Mouse (Mus musculus): ENCODE results near the gene Papolb. TPM values are rescaled to one million over a fixed set of nuclear protein-coding genes. Genes with fewer than 3 reads are reported as not detected.

The Papolb gene
- total RNA-seq, 2 experiments from 2014 or later: 0.77 to 0.96 TPM

GRCm38 (mm10) chr5:142549961-142550705, 20.3 kb upstream of the Papolb start:
- intact Hi-C loops (cut with DNase I): loop anchor here (2.0 to 10.0 kb wide), 2 partner anchors 71 to 295 kb away; no protein-coding TSS in a partner anchor
- DNase-seq (ENCODE audit: extremely low spot score in 1 of 2, low spot score in 2 of 2): peak in 1 of 2 experiments; percentile 57
- peak overlapping the region; percentile 81 for H3K4me3 ChIP-seq
- peak overlapping the region; percentile 86 for H3K27ac ChIP-seq
- TF ChIP-seq CTCF (IDR thresholded peaks at IDR 0.05): no peak

GRCm38 (mm10) chr5:142549441-142549840, 19.6 kb upstream of the Papolb start:
- no peak for TF ChIP-seq CTCF (IDR thresholded peaks at IDR 0.05)
- no peak overlapping the region for H3K27ac ChIP-seq
- intact Hi-C loops (cut with DNase I): no loop called here
- no peak for DNase-seq (ENCODE audit: extremely low spot score in 1 of 2, low spot score in 2 of 2)
- H3K4me3 ChIP-seq: peak overlapping the region; percentile 81; the same call in 1 of the 2 replicates

GRCm38 (mm10) chr5:142547066-142547465, 17.2 kb upstream of the Papolb start:
- no peak for DNase-seq (ENCODE audit: extremely low spot score in 1 of 2, low spot score in 2 of 2)
- Histone ChIP-seq H3K4me3 (no peak overlapping the region), H3K27ac (no peak overlapping the region)
- TF ChIP-seq CTCF (IDR thresholded peaks at IDR 0.05): no peak
- intact Hi-C loops (cut with DNase I): no loop called here

- H3K4me3 ChIP-seq: no peak overlapping the region
- DNase-seq (ENCODE audit: extremely low spot score in 1 of 2, low spot score in 2 of 2): no peak
- no peak overlapping the region for H3K27ac ChIP-seq
- intact Hi-C loops (cut with DNase I): no loop called here
- TF ChIP-seq CTCF (IDR thresholded peaks at IDR 0.05): no peak
Observed at GRCm38 (mm10) chr5:142546344-142546743, 16.5 kb upstream of the Papolb start.

GRCm38 (mm10) chr5:142545014-142545795, 15.3 kb upstream of the Papolb start:
- no peak for TF ChIP-seq CTCF (IDR thresholded peaks at IDR 0.05)
- intact Hi-C loops (cut with DNase I): no loop called here
- DNase-seq (ENCODE audit: extremely low spot score in 1 of 2, low spot score in 2 of 2): no peak
- Histone ChIP-seq H3K4me3 (no peak overlapping the region), H3K27ac (no peak overlapping the region)

GRCm38 (mm10) chr5:142537286-142537685, 7.4 kb upstream of the Papolb start:
- DNase-seq (ENCODE audit: extremely low spot score in 1 of 2, low spot score in 2 of 2): no peak
- no peak overlapping the region for H3K27ac ChIP-seq
- TF ChIP-seq CTCF (IDR thresholded peaks at IDR 0.05): no peak
- H3K4me3 ChIP-seq: no peak overlapping the region
- intact Hi-C loops (cut with DNase I): no loop called here

- DNase-seq (ENCODE audit: extremely low spot score in 1 of 2, low spot score in 2 of 2): no peak
- no peak overlapping the region for H3K27ac ChIP-seq
- no peak for TF ChIP-seq CTCF (IDR thresholded peaks at IDR 0.05)
- intact Hi-C loops (cut with DNase I): no loop called here
- no peak overlapping the region for H3K4me3 ChIP-seq
Observed at GRCm38 (mm10) chr5:142535388-142535787, 5.5 kb upstream of the Papolb start.

- intact Hi-C loops (cut with DNase I): no loop called here
- no peak for DNase-seq (ENCODE audit: extremely low spot score in 1 of 2, low spot score in 2 of 2)
- TF ChIP-seq CTCF (IDR thresholded peaks at IDR 0.05): no peak
- Histone ChIP-seq H3K27ac (no peak overlapping the region), H3K4me3 (no peak overlapping the region)
Observed at GRCm38 (mm10) chr5:142524711-142525464, 5.0 kb downstream of the Papolb start.

GRCm38 (mm10) chr5:142521195-142521866, 8.5 kb downstream of the Papolb start:
- no peak for TF ChIP-seq CTCF (IDR thresholded peaks at IDR 0.05)
- intact Hi-C loops (cut with DNase I): no loop called here
- Histone ChIP-seq H3K4me3 (no peak overlapping the region), H3K27ac (no peak overlapping the region)
- no peak for DNase-seq (ENCODE audit: extremely low spot score in 1 of 2, low spot score in 2 of 2)

- no peak overlapping the region for H3K27ac ChIP-seq
- intact Hi-C loops (cut with DNase I): no loop called here
- DNase-seq (ENCODE audit: extremely low spot score in 1 of 2, low spot score in 2 of 2): no peak
- TF ChIP-seq CTCF (IDR thresholded peaks at IDR 0.05): no peak
- H3K4me3 ChIP-seq: no peak overlapping the region
Observed at GRCm38 (mm10) chr5:142520360-142520759, 9.5 kb downstream of the Papolb start.

GRCm38 (mm10) chr5:142518973-142519372, 10.9 kb downstream of the Papolb start:
- TF ChIP-seq CTCF (IDR thresholded peaks at IDR 0.05): no peak
- Histone ChIP-seq H3K27ac (no peak overlapping the region), H3K4me3 (no peak overlapping the region)
- intact Hi-C loops (cut with DNase I): no loop called here
- DNase-seq (ENCODE audit: extremely low spot score in 1 of 2, low spot score in 2 of 2): no peak
